Mouse (Mus musculus) kidney, embryonic 15.5 days (tissue): ENCODE measurements at regions not wholly inside any gene's neighbourhood (a gene's known extent, or its start where the extent isn't known, plus 50 kb on each side); places are given as distances from the start of the nearest gene placed in this dataset.
A peak's percentile ranks its signal among the peaks of the same experiment; 100 is the strongest.
"Not testable (repeated sequence)": the region's sequence is repeated elsewhere in the genome, so short reads cannot be mapped to it uniquely, and the experiment has no call there.

Experiments used
- ATAC-seq: fragments of 200-750 bp; cut with Nextera tagmentation; replicated peaks from 2 replicates; pipeline ENCODE4 v1.8.0; 2017; ENCODE audit warnings: moderate TSS enrichment; ENCODE audit not compliant: low FRiP score
- H3K27ac ChIP-seq: fragments of 300-500 bp; sonication (generic); 2 replicates; pipeline ENCODE4 v1.5.1; 2015; ENCODE audit warnings: mild to moderate bottlenecking, inconsistent platforms
- H3K27me3 ChIP-seq: fragments of 300-500 bp; sonication (generic); 2 replicates; pipeline ENCODE4 v1.6.1; 2015; ENCODE audit warnings: inconsistent platforms
- H3K36me3 ChIP-seq: fragments of 300-500 bp; sonication (generic); 2 replicates; pipeline ENCODE4 v1.6.1; 2015; ENCODE audit warnings: inconsistent platforms
- H3K4me1 ChIP-seq: fragments of 300-500 bp; sonication (generic); 2 replicates; pipeline ENCODE4 v1.6.1; 2015; ENCODE audit warnings: inconsistent platforms
- H3K4me2 ChIP-seq: fragments of 300-500 bp; sonication (generic); 2 replicates; pipeline ENCODE4 v1.6.1; 2015; ENCODE audit warnings: moderate library complexity, mild to moderate bottlenecking, inconsistent platforms
- H3K4me3 ChIP-seq: fragments of 300-500 bp; sonication (generic); replicated peaks from 2 replicates; pipeline ENCODE4 v1.5.1; 2015; ENCODE audit warnings: mild to moderate bottlenecking, inconsistent platforms
- H3K9ac ChIP-seq: fragments of 300-500 bp; sonication (generic); 2 replicates; pipeline ENCODE4 v1.6.1; 2015; ENCODE audit warnings: mild to moderate bottlenecking, inconsistent platforms
- H3K9me3 ChIP-seq: fragments of 300-500 bp; sonication (generic); replicated peaks from 2 replicates; pipeline ENCODE4 v1.6.1; 2016; ENCODE audit warnings: inconsistent platforms
- WGBS: fragments of 180-500 bp; shearing (Covaris S2); methylation state at CpG from one replicate; pipeline ENCODE4 v1.1.7; 2015; ENCODE audit warnings: mixed read lengths; 5-methylcytosine and 5-hydroxymethylcytosine counted together

- Histone ChIP-seq H3K27ac (no peak overlapping the region), H3K4me2 (no peak overlapping the region), H3K9ac (no peak overlapping the region), H3K36me3 (no peaks in the 10 kb centered on the region), H3K4me1 (peaks cover 5% of the 10 kb centered on the region; the same call in 1 of the 2 replicates), H3K27me3 (no peaks in the 10 kb centered on the region), H3K9me3 (no peaks in the 10 kb centered on the region), H3K4me3 (no peak overlapping the region)
- ATAC-seq, result no peak
- 93% methylated on average over 1 of the region's 1 CpGs for WGBS
Observed at GRCm38 (mm10) chr1:12577978-12578377, 1164.1 kb downstream of the A830018L16Rik start.

GRCm38 (mm10) chr1:12583012-12583411 is 1169.1 kb downstream of the A830018L16Rik start:
- H3K9me3 ChIP-seq, result no peaks in the 10 kb centered on the region
- 46% methylated on average over 3 of the region's 3 CpGs for WGBS
- H3K4me1 ChIP-seq, result no peaks in the 10 kb centered on the region
- no peaks in the 10 kb centered on the region for H3K36me3 ChIP-seq
- no peaks in the 10 kb centered on the region for H3K27me3 ChIP-seq
- peak; percentile 55; the same call in 1 of the 2 replicates for ATAC-seq
- H3K4me3 ChIP-seq, result no peak overlapping the region
- no peak overlapping the region for H3K9ac ChIP-seq
- H3K27ac ChIP-seq, result no peak overlapping the region
- no peak overlapping the region for H3K4me2 ChIP-seq

GRCm38 (mm10) chr1:12586981-12587380 is 1173.1 kb downstream of the A830018L16Rik start:
- not testable (repeated sequence) for H3K36me3 ChIP-seq, H3K9ac ChIP-seq, H3K27me3 ChIP-seq, H3K4me3 ChIP-seq, H3K4me1 ChIP-seq, H3K4me2 ChIP-seq, H3K9me3 ChIP-seq, ATAC-seq, H3K27ac ChIP-seq
- WGBS, result 95% methylated on average over 6 of the region's 6 CpGs

GRCm38 (mm10) chr1:12612102-12612501 is 1198.2 kb downstream of the A830018L16Rik start:
- no peaks in the 10 kb centered on the region for H3K4me1 ChIP-seq
- no peaks in the 10 kb centered on the region for H3K9me3 ChIP-seq
- no peak overlapping the region for H3K27ac ChIP-seq
- H3K36me3 ChIP-seq, result no peaks in the 10 kb centered on the region
- H3K27me3 ChIP-seq, result no peaks in the 10 kb centered on the region
- no peak overlapping the region for H3K9ac ChIP-seq
- WGBS, result 89% methylated on average over 4 of the region's 4 CpGs
- ATAC-seq, result no peak
- no peak overlapping the region for H3K4me2 ChIP-seq
- H3K4me3 ChIP-seq, result no peak overlapping the region

DNA sequence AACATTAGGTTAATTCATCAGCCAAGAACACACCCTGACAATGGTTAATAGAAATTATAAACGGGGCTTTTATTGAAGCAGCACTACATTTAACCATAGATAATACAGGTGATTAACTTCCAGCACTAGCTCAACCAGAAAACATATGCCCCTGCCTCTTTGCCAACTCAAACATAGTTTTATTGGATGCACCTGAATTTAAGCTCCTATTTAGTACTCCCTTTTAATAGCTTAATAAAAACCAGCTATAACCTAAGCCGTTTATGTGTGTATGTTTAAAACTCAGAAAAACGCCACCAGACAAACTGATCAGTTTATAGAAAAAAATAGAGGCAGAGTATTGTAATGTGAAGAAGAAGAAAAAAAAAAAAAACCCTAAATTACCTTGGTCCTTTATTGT is 1201.4 kb downstream of the A830018L16Rik start:
- H3K4me1 ChIP-seq, result no peaks in the 10 kb centered on the region
- H3K4me3 ChIP-seq, result no peak overlapping the region
- no peaks in the 10 kb centered on the region for H3K9me3 ChIP-seq
- no peak overlapping the region for H3K27ac ChIP-seq
- H3K27me3 ChIP-seq, result no peaks in the 10 kb centered on the region
- no peaks in the 10 kb centered on the region for H3K36me3 ChIP-seq
- ATAC-seq, result no peak
- WGBS, result 67% methylated on average over 3 of the region's 3 CpGs
- H3K9ac ChIP-seq, result no peak overlapping the region
- no peak overlapping the region for H3K4me2 ChIP-seq

GRCm38 (mm10) chr1:12615733-12616481 is 1202.0 kb downstream of the A830018L16Rik start:
- Histone ChIP-seq H3K9ac (no peak overlapping the region), H3K27me3 (no peaks in the 10 kb centered on the region), H3K27ac (no peak overlapping the region), H3K9me3 (no peaks in the 10 kb centered on the region), H3K36me3 (no peaks in the 10 kb centered on the region), H3K4me2 (no peak overlapping the region), H3K4me1 (no peaks in the 10 kb centered on the region), H3K4me3 (no peak overlapping the region)
- no peak for ATAC-seq
- WGBS, result 84% methylated on average over 10 of the region's 10 CpGs

- H3K27ac ChIP-seq, result no peak overlapping the region
- H3K9ac ChIP-seq, result no peak overlapping the region
- H3K27me3 ChIP-seq, result no peaks in the 10 kb centered on the region
- H3K4me1 ChIP-seq, result no peaks in the 10 kb centered on the region
- 84% methylated on average over 2 of the region's 2 CpGs for WGBS
- no peaks in the 10 kb centered on the region for H3K36me3 ChIP-seq
- no peaks in the 10 kb centered on the region for H3K9me3 ChIP-seq
- ATAC-seq, result no peak
- no peak overlapping the region for H3K4me3 ChIP-seq
- no peak overlapping the region for H3K4me2 ChIP-seq
Observed at GRCm38 (mm10) chr1:12619981-12620380, 1206.1 kb downstream of the A830018L16Rik start.

- Histone ChIP-seq H3K4me3 (no peak overlapping the region), H3K4me2 (no peak overlapping the region), H3K27ac (no peak overlapping the region), H3K9ac (no peak overlapping the region), H3K27me3 (no peaks in the 10 kb centered on the region), H3K36me3 (no peaks in the 10 kb centered on the region), H3K4me1 (no peaks in the 10 kb centered on the region), H3K9me3 (no peaks in the 10 kb centered on the region)
- ATAC-seq, result no peak
- 84% methylated on average over 6 of the region's 6 CpGs for WGBS
Observed at GRCm38 (mm10) chr1:12620825-12621224, 1206.9 kb downstream of the A830018L16Rik start.

DNA sequence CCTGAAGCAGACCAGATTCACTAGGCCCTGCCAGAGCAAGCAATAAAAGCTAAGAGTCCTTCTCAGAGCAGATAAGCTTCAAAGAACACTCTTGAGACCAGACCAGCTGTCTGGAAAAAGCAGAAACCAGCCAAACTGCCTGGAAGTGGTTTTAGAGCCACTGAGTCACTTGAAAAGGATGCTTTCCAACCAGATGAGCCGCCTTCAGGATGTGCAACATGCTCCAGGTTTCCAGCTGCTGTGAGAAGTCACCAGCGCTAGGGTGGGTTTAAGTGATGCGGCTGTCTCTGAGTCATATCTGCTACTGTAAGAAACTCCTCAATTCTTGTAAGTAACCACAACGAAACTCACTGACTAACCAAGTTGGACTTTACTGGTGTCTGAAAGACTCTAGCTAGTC is 1209.3 kb downstream of the A830018L16Rik start:
- Histone ChIP-seq H3K9me3 (no peaks in the 10 kb centered on the region), H3K36me3 (no peaks in the 10 kb centered on the region), H3K4me2 (no peak overlapping the region), H3K9ac (no peak overlapping the region), H3K4me3 (no peak overlapping the region), H3K27me3 (no peaks in the 10 kb centered on the region), H3K27ac (no peak overlapping the region), H3K4me1 (no peaks in the 10 kb centered on the region)
- 94% methylated on average over 4 of the region's 4 CpGs for WGBS
- no peak for ATAC-seq

DNA sequence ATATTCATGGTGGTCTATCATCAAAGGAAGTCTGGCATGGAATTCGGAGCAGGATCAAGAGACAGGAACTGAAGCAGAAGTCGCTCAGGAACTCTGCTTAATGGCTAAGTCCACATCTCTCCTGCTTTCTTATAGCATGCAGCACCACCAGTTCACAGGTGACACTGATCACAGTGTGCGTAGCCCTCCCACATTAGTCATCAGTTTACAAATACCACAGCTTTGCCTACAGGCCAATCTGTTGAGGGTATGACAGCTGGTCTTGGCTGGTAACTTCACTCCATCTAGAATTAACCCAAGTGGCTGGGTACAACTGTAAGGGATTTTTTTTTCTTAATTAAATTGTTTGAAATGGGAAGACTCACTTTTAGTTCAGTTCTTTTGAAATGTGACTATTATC is 1219.1 kb downstream of the A830018L16Rik start:
- WGBS, result 93% methylated on average over 3 of the region's 3 CpGs
- Histone ChIP-seq H3K4me1 (no peaks in the 10 kb centered on the region), H3K9ac (no peak overlapping the region), H3K9me3 (no peaks in the 10 kb centered on the region), H3K27ac (no peak overlapping the region), H3K4me3 (no peak overlapping the region), H3K4me2 (no peak overlapping the region), H3K36me3 (no peaks in the 10 kb centered on the region), H3K27me3 (no peaks in the 10 kb centered on the region)
- no peak for ATAC-seq

DNA sequence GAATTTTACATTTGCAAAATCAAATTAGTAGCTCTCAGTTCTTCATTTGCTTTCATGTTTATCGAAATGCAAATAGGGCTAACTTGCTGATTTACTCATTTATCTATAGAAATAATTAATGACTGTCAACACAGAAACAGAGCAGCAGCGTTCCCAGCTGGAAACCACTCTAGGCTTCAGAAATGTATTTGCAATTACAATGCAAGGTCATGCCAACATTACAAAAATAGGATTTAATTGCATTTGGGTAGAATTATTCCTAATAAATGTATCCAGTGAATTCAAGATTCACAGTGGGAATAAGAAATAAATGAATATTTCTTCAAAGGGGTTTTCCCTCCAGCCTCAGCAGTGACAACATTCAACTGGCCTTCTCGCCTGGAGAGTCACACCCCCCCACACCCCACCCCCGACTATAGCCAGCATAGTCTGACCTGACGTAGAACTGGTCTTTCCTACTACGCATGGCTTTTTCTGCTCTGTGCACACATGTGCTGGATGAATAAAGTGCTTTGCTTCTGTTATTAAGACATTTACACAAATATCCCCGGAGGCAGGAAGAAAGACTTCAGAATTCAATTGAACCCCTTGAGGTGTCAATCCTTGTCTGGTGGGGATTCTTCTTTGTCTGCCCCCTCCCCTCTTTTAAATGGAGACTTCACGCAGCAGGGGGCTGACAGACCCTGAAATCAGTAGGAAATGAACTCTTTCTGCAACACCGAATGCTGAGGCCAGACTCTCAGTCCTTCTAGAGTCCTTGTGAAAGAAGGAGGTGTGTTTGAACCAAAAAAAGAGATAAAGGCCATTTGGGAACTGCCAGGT is 1222.6 kb downstream of the A830018L16Rik start:
- H3K4me1 ChIP-seq, result no peaks in the 10 kb centered on the region
- H3K4me2 ChIP-seq, result no peak overlapping the region
- no peak overlapping the region for H3K9ac ChIP-seq
- no peak for ATAC-seq
- H3K27ac ChIP-seq, result no peak overlapping the region
- no peaks in the 10 kb centered on the region for H3K36me3 ChIP-seq
- WGBS, result 48% methylated on average over 9 of the region's 9 CpGs
- no peaks in the 10 kb centered on the region for H3K27me3 ChIP-seq
- H3K9me3 ChIP-seq, result no peaks in the 10 kb centered on the region
- H3K4me3 ChIP-seq, result no peak overlapping the region

DNA sequence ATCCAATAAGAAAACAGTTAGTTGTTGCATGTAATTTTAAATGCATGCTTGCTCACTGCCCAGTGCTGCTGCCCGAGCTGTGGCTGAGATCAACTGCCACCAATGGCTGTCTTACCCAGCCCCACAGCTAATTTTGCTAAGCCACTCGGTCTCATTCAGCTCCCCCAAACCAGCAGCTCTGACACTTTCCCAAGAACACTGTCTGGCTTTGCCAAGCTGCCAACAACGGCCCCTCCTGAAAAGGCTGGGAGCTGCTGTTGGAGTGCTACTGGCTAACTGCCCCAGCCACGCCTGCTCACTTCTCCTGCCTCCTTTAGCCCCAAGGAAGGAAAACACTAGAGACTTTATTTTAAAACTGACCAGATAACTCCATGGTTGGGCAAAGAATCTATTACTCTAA is 1227.1 kb downstream of the A830018L16Rik start:
- H3K9ac ChIP-seq, result no peak overlapping the region
- no peaks in the 10 kb centered on the region for H3K36me3 ChIP-seq
- WGBS, result 66% methylated on average over 4 of the region's 4 CpGs
- no peak overlapping the region for H3K4me2 ChIP-seq
- no peak for ATAC-seq
- H3K27me3 ChIP-seq, result no peaks in the 10 kb centered on the region
- no peaks in the 10 kb centered on the region for H3K4me1 ChIP-seq
- no peak overlapping the region for H3K4me3 ChIP-seq
- H3K27ac ChIP-seq, result no peak overlapping the region
- H3K9me3 ChIP-seq, result no peaks in the 10 kb centered on the region
